Mouse (Mus musculus): ENCODE data around the gene Alkbh7. TPM values are rescaled to one million over a fixed set of nuclear protein-coding genes. Genes with fewer than 3 reads are reported as not detected.

The Alkbh7 gene
- polyA plus RNA-seq (2015; fragmentation: Nextera tagmentation; extraction: Ambion mirVana) = 45.7 and 56.8 TPM in 2 replicates

DNA sequence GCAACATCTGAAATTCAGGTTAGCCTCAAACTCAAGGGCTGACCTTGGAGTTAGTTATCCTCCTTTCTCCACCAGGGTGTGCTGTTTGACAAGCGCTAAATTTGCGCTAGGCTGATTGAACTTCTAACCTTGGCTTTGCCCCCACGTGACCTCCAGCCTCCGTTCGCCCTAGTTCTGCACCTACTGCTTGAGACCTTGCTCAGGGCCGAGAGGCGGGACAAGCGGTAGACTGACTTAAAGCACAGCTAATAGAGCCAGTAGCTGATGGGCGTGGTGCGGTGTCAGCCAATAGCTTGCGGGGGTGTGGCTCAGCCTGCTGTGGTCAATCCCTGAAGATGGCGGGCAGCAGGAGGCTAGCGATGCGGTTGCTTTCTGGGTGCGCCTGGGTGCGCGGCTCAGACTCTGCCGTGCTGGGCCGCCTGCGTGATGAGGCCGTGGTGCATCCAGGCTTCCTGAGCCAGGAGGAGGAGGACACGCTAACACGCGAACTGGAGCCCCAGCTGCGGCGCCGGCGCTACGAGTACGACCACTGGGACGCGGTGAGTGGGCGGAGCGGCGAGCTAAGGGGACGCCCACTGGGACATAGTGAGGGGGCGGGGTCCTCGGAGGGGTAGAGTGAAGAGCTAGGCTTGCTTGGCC lies at the start of gene Alkbh7:
Alkbh7 (plus strand) TSS at position 311 of the 639 bp plus-strand sequence.
- peak within 1 kb of the TSS; percentile 83 for H3K27ac ChIP-seq (replicated peaks)
- WGBS = under 1% methylated on average over 38 of the region's 38 CpGs
- H3K27me3 ChIP-seq (replicated peaks) = no peaks in the 10 kb centered on the region
- no peaks in the 10 kb centered on the region for H3K9me3 ChIP-seq
- peak; percentile 99 for ATAC-seq (ENCODE audit: extremely low read depth, insufficient number of reproducible peaks, low FRiP score, low TSS enrichment)
- peaks cover 36% of the 10 kb centered on the region for H3K4me1 ChIP-seq
- H3K4me2 ChIP-seq = peak within 1 kb of the TSS; percentile 83
- H3K4me3 ChIP-seq = peak within 1 kb of the TSS; percentile 85
- peak within 1 kb of the TSS; percentile 83 for H3K9ac ChIP-seq
- peaks cover 64% of the 10 kb centered on the region for H3K36me3 ChIP-seq

DNA sequence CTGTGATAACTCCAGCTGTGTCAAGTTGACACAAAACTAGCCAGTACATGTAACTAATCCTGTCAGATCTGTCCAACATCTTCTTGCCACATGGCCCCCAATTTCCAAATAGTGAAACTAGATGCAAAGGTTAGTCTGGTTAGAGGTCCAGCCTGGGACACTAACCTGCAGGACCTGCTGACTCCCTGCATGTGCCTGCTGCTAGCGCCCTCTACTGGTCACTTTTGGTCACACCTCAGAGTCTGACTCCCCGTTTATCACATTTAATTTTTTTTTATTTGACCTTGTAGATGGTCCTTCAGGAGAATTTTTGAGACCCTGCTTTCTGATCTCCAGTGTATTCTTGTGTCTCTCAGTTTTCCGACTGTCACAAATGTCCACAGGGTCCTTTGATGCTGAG lies 46.2 kb upstream of the Alkbh7 start:
- Histone ChIP-seq H3K4me2 (no peak overlapping the region), H3K27ac (replicated peaks) (no peak overlapping the region), H3K4me1 (no peaks in the 10 kb centered on the region), H3K36me3 (no peaks in the 10 kb centered on the region), H3K27me3 (replicated peaks) (peaks cover 21% of the 10 kb centered on the region; the same call in 1 of the 2 replicates), H3K9me3 (peaks cover 5% of the 10 kb centered on the region; the same call in 1 of the 2 replicates), H3K4me3 (no peak overlapping the region), H3K9ac (no peak overlapping the region)
- 11% methylated on average over 3 of the region's 3 CpGs for WGBS
- ATAC-seq (ENCODE audit: extremely low read depth, insufficient number of reproducible peaks, low FRiP score, low TSS enrichment) = no peak

DNA sequence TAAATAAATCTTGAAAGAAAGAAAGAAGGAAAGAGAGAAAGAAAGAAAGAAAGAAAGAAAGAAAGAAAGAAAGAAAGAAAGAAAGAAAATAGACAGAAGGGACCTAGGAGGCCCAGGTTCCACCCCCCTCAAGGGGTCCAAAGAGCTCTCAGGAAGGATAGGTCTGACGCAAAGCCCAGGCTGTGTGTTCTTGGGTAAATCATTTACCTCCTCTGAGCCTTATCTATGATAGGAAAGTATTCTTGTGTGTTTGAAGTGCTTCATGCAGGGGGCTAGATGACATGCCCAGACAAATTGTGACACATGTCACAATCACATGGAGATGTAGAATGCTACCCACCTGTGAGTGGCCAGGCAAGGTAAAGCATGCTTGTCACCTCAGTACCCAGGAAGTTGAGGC lies 44.5 kb upstream of the Alkbh7 start:
- Histone ChIP-seq H3K4me2 (no peak overlapping the region), H3K36me3 (no peaks in the 10 kb centered on the region), H3K27me3 (replicated peaks) (peaks cover 18% of the 10 kb centered on the region; the same call in 1 of the 2 replicates), H3K4me3 (no peak overlapping the region), H3K9ac (no peak overlapping the region), H3K27ac (replicated peaks) (no peak overlapping the region), H3K4me1 (no peaks in the 10 kb centered on the region), H3K9me3 (no peaks in the 10 kb centered on the region)
- no peak for ATAC-seq (ENCODE audit: extremely low read depth, insufficient number of reproducible peaks, low FRiP score, low TSS enrichment)
- WGBS = 85% methylated on average over 1 of the region's 1 CpGs

DNA sequence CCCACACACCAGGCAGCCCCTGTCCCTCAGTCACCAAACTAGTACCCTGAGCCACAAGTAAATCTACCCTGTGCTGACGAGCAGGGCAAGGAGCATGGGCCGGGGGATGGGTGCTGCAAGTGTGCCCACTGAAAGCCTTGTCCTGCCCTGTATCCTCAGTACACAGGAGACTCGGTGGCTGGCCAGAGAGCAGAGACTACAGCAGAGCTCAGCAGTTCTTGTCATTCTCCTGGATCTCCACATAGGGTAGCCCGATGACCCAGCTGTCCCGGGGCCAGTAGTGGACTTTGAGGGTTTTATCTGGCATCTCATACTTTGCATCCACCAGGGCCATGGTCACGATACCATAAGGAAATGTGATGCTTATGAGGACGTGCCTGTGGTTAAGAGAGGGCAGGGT lies 42.3 kb upstream of the Alkbh7 start:
- Histone ChIP-seq H3K9me3 (no peaks in the 10 kb centered on the region), H3K4me3 (no peak overlapping the region), H3K36me3 (no peaks in the 10 kb centered on the region), H3K4me2 (no peak overlapping the region), H3K27me3 (replicated peaks) (peaks cover 18% of the 10 kb centered on the region; the same call in 1 of the 2 replicates), H3K27ac (replicated peaks) (no peak overlapping the region), H3K9ac (no peak overlapping the region), H3K4me1 (peaks cover 4% of the 10 kb centered on the region; the same call in 1 of the 2 replicates)
- 68% methylated on average over 7 of the region's 7 CpGs for whole genome bisulfite sequencing
- no peak for ATAC-seq (ENCODE audit: extremely low read depth, insufficient number of reproducible peaks, low FRiP score, low TSS enrichment)

DNA sequence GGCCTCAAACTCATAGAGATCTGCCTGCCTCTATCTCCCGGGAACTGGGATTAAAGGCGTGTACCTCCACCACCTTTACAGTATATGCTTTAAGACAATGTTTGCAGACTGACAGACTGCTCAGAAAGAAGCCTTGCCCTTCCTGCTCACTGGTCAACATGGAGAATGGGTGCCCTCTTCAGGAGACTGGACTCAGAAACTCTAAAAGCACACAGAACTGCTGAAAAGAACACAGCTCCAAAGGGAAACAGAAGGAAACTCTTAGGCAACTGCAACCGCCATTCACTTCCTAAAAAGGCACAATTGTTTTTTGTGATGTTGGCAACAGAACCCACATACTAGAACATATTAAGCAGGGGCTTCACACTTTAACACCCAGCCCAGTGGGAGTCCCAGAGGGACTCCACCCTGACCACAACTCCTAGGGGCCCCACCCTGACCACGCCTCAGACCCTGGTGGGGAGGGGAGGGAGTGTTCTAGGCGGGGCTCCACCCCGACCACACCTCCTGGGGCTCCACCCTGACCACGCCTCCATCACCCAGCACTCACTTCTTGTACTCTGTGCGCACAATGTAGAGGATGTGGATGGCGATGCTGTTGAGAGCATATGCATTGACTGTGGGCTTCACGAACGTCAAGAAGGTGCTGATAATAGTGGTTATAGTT lies 39.2 kb upstream of the Alkbh7 start:
- Histone ChIP-seq H3K36me3 (no peaks in the 10 kb centered on the region), H3K4me2 (no peak overlapping the region), H3K27me3 (replicated peaks) (peaks cover 15% of the 10 kb centered on the region; the same call in 1 of the 2 replicates), H3K4me1 (peaks cover 4% of the 10 kb centered on the region; the same call in 1 of the 2 replicates), H3K9me3 (no peaks in the 10 kb centered on the region), H3K27ac (replicated peaks) (no peak overlapping the region), H3K4me3 (no peak overlapping the region), H3K9ac (no peak overlapping the region)
- WGBS = 20% methylated on average over 11 of the region's 11 CpGs
- ATAC-seq (ENCODE audit: extremely low read depth, insufficient number of reproducible peaks, low FRiP score, low TSS enrichment) = peak; percentile 51; the same call in 1 of the 2 replicates

DNA sequence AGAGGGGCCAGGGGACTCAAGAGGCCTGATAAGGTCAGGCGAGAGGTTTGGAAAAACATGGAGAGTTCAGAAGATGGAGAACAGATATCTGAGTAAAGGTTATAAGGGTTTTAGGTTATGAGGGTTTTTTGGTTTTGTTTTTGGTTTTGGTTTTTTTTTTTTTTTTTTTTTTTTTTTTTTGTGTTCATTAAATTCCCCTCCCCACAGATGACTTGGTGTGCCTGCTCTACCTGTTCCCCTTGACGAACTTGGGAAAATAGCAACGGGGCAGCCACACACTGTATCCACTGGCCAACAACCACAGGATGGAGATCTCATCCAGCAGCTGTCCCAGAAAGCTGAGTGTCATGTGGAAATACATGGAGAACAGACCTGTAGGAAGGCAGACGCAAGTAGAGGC lies 38.5 kb upstream of the Alkbh7 start:
- no peak for ATAC-seq (ENCODE audit: extremely low read depth, insufficient number of reproducible peaks, low FRiP score, low TSS enrichment)
- 50% methylated on average over 4 of the region's 4 CpGs for WGBS
- Histone ChIP-seq H3K9ac (no peak overlapping the region), H3K4me2 (no peak overlapping the region), H3K36me3 (no peaks in the 10 kb centered on the region), H3K27me3 (replicated peaks) (peaks cover 8% of the 10 kb centered on the region; the same call in 1 of the 2 replicates), H3K27ac (replicated peaks) (no peak overlapping the region), H3K4me1 (peaks cover 4% of the 10 kb centered on the region; the same call in 1 of the 2 replicates), H3K4me3 (no peak overlapping the region), H3K9me3 (no peaks in the 10 kb centered on the region)

DNA sequence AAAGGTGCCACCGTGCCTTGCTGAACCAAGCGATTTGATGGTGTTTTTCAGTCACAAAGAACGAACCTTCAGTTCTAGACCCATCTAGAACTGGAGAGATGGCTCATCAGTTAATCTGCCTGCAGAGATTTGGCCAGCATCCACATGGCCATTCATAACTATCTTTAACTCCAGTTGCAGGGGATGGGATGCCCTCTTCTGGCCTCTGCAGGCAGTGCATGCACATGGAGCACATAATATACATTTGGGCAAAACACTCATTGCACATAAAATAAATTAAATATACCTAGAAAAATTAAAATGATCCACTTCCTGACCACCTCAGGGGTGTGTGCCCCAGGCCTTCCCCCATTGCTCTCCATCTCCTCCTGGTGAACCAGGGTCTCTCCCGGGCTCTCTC lies 35.3 kb upstream of the Alkbh7 start:
- ATAC-seq (ENCODE audit: extremely low read depth, insufficient number of reproducible peaks, low FRiP score, low TSS enrichment) = no peak
- no peaks in the 10 kb centered on the region for H3K36me3 ChIP-seq
- 79% methylated on average over 4 of the region's 4 CpGs for WGBS

DNA sequence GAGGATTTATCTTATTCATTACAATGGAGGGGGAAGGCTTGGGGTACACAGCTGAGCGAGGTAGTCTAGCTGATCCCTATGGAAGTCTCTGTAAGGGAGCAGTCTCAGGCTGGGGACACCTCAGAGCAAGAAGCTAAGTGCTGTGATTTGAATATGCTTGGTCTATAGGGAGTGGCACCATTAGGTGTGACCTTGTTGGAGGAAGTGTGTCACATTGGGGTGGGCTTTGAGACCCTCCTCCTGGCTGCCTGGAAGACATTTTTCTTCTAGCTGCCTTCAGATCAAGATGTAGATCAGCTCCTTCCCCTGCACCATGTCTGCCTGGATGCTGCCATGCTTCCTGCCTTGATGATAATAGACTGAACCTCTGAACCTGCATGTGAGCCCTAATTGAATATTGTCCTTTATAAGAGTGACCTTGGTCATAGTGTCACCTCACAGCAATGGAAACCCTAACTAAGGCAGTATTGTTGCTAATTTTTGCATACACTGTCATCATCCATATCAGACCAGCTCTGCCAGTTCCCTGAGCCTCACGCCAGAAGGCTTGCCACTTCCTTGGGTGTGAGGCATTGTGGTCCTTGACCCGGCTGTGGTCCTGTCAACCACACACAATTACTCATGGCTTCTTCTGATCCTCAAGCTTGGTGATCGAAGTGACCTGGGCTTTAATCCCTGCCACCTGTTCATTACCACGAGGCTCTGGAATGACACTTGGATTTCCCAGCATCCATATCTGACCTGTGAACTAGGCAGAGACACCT lies 34.3 kb upstream of the Alkbh7 start:
- no peak overlapping the region for H3K4me3 ChIP-seq
- H3K9ac ChIP-seq = no peak overlapping the region
- H3K27ac ChIP-seq (replicated peaks) = no peak overlapping the region
- H3K27me3 ChIP-seq (replicated peaks) = peaks cover 8% of the 10 kb centered on the region; the same call in 1 of the 2 replicates
- H3K9me3 ChIP-seq = no peaks in the 10 kb centered on the region
- no peak overlapping the region for H3K4me2 ChIP-seq
- WGBS = 67% methylated on average over 5 of the region's 5 CpGs
- H3K36me3 ChIP-seq = no peaks in the 10 kb centered on the region
- H3K4me1 ChIP-seq = peaks cover 4% of the 10 kb centered on the region; the same call in 1 of the 2 replicates
- no peak for ATAC-seq (ENCODE audit: extremely low read depth, insufficient number of reproducible peaks, low FRiP score, low TSS enrichment)

More for the DNA sequence above, 35.3 kb upstream of the Alkbh7 start:
- Histone ChIP-seq H3K9ac (no peak overlapping the region), H3K4me1 (peaks cover 4% of the 10 kb centered on the region; the same call in 1 of the 2 replicates), H3K4me3 (no peak overlapping the region), H3K9me3 (no peaks in the 10 kb centered on the region), H3K27ac (replicated peaks) (no peak overlapping the region), H3K4me2 (no peak overlapping the region), H3K27me3 (replicated peaks) (peaks cover 8% of the 10 kb centered on the region; the same call in 1 of the 2 replicates)

DNA sequence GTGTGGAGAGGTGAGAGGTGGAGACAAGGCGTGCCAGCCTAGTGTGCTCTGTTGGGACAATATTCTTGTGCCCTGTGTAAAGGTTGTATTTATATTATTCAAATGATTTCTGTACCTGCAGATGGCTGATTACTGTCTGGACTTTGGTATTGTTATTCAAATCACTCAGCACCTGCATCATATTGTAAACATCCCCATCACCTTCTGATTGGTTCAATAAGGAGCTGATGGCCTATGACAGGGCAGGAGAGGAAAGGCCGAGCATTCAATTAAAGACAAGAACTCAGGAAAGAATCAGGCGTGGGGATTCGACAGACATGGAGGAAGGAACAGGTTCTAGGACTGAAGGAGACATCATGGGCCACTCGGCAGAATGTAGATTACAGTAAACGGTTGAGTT lies 33.5 kb upstream of the Alkbh7 start:
- Histone ChIP-seq H3K4me1 (no peaks in the 10 kb centered on the region), H3K27ac (replicated peaks) (no peak overlapping the region), H3K9me3 (no peaks in the 10 kb centered on the region), H3K4me2 (no peak overlapping the region), H3K27me3 (replicated peaks) (peaks cover 8% of the 10 kb centered on the region; the same call in 1 of the 2 replicates), H3K4me3 (no peak overlapping the region), H3K36me3 (no peaks in the 10 kb centered on the region), H3K9ac (no peak overlapping the region)
- 71% methylated on average over 6 of the region's 6 CpGs for WGBS
- no peak for ATAC-seq (ENCODE audit: extremely low read depth, insufficient number of reproducible peaks, low FRiP score, low TSS enrichment)

DNA sequence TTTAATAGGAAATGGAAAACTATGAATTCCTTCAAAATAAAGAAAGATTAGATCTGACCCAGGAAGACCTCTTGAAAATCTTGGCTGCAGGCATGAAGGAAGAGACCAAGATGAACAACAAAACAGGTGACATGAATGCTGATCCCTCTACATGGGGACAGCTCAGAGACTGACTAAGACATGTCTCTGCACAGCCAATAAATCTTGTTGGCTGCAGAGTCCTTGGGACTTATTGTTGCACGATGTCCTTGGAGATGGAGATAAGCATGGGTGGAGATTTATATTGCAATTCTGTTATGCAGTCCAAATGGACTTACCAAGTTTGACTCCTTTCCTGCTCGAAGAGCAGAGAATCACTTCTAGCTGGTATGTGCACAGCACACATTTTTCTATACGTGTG lies 27.8 kb upstream of the Alkbh7 start:
- no peak overlapping the region for H3K27ac ChIP-seq (replicated peaks)
- H3K4me2 ChIP-seq = no peak overlapping the region
- H3K9ac ChIP-seq = no peak overlapping the region
- H3K4me1 ChIP-seq = no peaks in the 10 kb centered on the region
- WGBS = 58% methylated on average over 3 of the region's 3 CpGs
- no peak overlapping the region for H3K4me3 ChIP-seq
- H3K9me3 ChIP-seq = no peaks in the 10 kb centered on the region
- peaks cover 32% of the 10 kb centered on the region for H3K27me3 ChIP-seq (replicated peaks)
- no peak for ATAC-seq (ENCODE audit: extremely low read depth, insufficient number of reproducible peaks, low FRiP score, low TSS enrichment)
- no peaks in the 10 kb centered on the region for H3K36me3 ChIP-seq

DNA sequence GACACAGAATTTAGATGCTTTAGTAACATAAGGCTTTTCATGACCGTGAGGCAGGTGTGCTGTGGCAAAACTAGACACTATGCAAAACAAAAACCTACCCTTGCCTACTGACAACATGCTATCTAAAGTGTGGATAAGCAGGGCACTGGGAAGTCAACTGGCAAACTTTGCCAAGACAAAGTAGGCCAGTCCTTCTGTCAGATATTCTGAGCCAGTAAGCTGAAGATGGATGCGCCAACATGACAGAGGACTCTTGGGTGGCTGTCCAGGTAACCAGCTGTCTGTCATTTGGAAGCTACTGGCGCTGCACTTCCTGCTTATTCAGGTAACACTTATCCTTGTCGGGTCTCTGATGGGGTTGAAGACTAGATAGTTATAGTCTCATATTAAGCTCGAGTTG lies 27.1 kb upstream of the Alkbh7 start:
- Histone ChIP-seq H3K4me2 (no peak overlapping the region), H3K4me3 (no peak overlapping the region), H3K4me1 (no peaks in the 10 kb centered on the region), H3K36me3 (no peaks in the 10 kb centered on the region), H3K27me3 (replicated peaks) (peaks cover 30% of the 10 kb centered on the region), H3K9me3 (no peaks in the 10 kb centered on the region), H3K27ac (replicated peaks) (no peak overlapping the region), H3K9ac (no peak overlapping the region)
- 55% methylated on average over 5 of the region's 5 CpGs for WGBS
- ATAC-seq (ENCODE audit: extremely low read depth, insufficient number of reproducible peaks, low FRiP score, low TSS enrichment) = no peak

Measured in heart, embryonic 13.5 days (tissue).